Mouse (Mus musculus): Measurements from ENCODE around the gene Klhl33.

DNA sequence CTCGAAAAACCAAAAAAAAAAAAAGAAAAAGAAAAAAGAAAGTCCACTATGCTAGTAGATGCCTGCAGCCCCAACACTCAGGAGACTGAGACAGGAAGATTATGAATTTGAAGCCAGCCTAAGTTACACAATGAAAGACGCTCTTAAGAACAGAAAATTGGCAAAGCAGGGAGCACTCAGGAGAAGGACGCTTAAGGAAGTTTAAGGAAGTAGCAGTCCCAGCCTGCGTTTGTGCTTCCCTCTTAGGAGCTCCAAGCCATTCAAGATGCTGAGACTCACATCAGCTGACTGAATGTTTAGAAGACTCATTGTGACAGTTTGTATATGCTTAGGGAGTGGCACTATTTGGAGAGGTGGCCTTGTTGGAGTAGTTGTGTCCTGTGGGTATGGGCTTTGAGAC is 10.8 kb upstream of the Klhl33 start:
- TF ChIP-seq CTCF (IDR thresholded peaks at IDR 0.05; ENCODE audit: control insufficient read depth, insufficient read depth, insufficient read length), result no peak
- no peak for TF ChIP-seq MAX (IDR thresholded peaks at IDR 0.05)
- no peak for TF ChIP-seq CEBPB (IDR thresholded peaks at IDR 0.05; ENCODE audit: low read depth)
